Mouse (Mus musculus) adrenal gland, postnatal 4 days (tissue): ENCODE measurements around the gene Zfp618. TPM values are rescaled to one million over a fixed set of nuclear protein-coding genes. Genes with fewer than 3 reads are reported as not detected.

Source experiments
- DNase-seq, 2 experiments: peaks; one replicate each; pipeline ENCODE4 v3.0.0; 2021 to 2022; ENCODE audit warnings: low spot score in 2 of 2, mixed read lengths in 2 of 2
- total RNA-seq, 2 experiments: library from RNA; stranded (reverse); gene quantifications; 2 replicates each; pipeline ENCODE4 v1.2.3; 2021

Gene Zfp618
- total RNA-seq, 2 experiments from 2014 or later, result 18.7 to 22.7 TPM

GRCm38 (mm10) chr4:63027451-63027850 lies 62.1 kb downstream of the Zfp618 start:
- DNase-seq, result no peak

DNA sequence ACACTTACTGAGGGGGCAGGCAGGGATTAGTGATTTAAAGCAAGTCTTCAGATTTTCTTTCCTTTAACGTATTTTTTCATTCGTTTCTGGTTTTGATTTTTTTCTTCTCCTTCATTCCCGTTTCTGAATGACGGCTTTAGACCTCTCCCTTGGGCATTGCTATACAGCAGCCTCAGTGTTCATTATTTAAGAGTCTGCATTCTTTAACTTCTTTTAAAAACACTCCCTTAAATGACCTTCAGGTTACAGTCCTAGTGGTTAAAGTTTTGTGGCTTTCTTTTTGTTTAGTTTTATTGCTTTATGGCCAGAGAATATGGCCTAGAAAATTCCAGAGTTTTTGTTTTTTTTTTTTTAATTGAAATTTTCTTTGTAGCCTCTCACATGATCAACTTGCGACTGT lies 64.8 kb downstream of the Zfp618 start:
- no peak for DNase-seq

DNA sequence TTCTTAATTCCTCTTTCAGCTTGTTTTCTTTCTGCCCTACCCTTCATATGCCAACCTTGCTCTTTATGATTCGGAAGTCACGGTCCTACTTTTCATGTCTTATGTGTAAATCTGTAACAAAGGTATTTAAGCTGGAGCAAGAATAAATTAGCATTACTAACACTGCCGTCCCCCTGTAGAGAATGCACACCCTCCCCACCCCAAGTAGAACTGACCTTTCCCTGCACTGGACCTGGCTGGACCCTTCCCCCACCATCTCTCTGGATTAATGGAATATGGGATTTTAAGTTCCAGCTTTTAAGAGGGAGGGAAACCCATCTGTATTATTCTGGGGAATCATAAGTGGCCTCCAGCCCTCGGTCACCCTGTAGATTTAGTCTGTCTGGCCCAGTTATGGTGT lies 65.9 kb downstream of the Zfp618 start:
- DNase-seq, result no peak

DNA sequence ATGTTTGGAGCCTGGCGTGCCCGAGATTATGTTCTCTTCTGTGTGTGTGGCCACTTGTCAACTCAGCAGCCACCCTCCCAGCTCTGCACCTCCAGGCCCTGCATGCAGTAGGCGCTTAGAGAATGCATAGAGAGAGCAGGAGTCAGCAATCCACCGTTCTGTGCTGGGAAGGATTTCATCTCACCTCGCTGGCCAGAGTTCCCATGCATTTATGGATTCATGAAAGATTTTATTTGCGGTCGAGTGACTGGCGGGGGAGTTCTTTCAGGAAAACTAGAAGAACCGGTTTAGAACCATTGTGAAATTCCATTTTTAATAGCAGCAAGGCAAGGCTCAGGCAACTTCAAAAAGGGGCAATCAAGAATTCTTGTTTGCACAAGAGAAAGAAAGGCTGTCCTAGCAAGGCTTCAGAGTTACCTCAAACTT lies 67.2 kb downstream of the Zfp618 start:
- no peak for DNase-seq

GRCm38 (mm10) chr4:63033724-63034123 lies 68.4 kb downstream of the Zfp618 start:
- DNase-seq, result no peak

DNA sequence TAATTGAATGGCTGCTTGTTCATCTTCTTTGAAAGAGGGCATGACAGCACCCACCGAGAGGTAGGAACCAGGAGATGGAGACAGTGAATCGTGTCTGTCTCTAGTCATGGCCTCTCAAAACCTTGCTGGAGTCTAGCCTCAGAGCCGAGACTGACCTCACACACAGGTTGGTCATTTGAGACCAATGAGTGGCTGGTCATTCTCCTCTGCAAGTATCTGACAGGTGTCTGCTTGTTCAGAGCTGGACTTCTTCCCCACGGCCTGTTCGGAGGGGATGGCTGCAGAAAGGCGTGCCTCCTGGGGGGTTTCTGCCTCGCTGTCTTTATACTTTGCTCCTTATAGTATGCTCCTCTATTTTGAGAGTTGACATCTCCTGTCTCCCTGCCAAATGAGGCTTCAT lies 70.6 kb downstream of the Zfp618 start:
- no peak for DNase-seq

GRCm38 (mm10) chr4:63036790-63037189 lies 71.4 kb downstream of the Zfp618 start:
- no peak for DNase-seq

DNA sequence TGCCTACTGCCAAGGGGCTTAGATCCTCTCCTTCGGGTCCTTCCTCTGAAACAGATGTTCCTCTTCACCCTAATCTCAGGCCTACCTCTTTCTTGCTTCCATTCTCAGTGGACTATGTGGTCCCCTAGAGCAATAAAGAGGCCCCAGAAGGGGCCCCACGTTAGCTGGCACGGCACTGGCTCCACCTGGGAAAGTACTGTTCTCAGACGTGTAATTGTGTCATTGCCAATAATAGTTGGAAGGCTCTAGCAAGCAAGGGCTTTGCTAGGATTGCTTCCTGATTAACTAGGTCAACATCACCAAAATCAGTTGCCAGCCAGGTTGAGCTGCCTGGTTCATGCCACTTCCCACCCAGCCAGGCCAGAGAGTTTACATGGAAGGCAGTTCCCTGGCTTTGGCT lies 72.2 kb downstream of the Zfp618 start:
- no peak for DNase-seq

DNA sequence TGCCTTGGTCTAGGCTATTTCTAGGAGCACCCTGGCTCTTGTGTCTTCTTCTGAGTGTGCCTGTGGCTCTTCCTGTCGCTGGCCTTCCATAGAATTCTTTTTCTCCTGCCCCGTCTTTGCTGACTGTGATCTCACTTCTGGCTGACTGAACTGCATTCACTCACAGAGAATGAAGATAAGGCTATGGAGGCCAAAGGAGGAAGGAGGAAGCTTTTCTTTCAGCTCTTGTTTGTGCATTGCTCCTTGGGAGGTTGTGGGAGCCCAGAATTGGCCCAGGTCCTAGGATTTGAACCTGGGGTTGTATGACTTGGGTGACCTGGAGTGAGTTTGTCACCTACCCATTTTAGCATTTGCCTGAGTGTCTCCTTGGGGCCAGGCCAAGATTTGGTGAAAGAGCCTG lies 72.9 kb downstream of the Zfp618 start:
- no peak for DNase-seq

DNA sequence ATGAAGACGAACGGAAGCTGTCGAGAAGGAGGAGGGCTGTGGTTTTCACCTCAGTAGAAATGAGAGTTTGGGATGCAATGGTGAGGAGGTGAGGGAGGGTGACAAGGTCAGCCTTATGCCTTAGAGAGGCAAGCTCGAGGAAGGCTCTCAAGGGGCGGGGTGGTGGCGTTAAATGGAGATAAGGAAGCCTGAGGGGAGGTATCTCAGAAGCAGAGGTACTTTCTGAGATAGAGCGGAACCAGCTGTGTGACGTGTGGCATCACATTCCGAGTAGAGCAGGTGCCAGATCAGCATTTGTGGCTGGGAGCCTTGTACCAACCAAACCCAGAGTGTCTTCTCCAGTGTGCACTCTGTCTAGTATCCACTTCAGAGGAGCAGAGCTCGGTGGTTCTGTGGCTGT lies 73.6 kb downstream of the Zfp618 start:
- no peak for DNase-seq

GRCm38 (mm10) chr4:63048606-63049005 lies 83.2 kb downstream of the Zfp618 start:
- DNase-seq, result no peak

- no peak for DNase-seq
Measured at GRCm38 (mm10) chr4:63049596-63050318, 84.4 kb downstream of the Zfp618 start.

DNA sequence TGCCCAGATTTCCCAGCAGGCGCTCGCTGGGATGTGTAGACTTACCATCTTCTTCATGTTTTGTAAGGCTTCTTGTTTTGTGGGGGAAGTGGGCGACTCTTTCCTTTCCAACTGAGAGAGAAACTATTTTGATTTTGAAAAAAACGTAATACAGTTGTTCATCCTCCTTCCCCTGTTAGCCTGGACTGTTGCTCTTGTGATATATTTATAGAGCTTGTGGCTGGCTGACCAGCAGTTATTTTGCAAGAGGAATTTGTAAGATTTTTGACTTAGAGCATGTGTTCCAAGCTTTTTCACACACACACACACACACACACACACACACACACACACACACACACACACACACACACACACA lies 84.9 kb downstream of the Zfp618 start:
- no peak for DNase-seq

DNA sequence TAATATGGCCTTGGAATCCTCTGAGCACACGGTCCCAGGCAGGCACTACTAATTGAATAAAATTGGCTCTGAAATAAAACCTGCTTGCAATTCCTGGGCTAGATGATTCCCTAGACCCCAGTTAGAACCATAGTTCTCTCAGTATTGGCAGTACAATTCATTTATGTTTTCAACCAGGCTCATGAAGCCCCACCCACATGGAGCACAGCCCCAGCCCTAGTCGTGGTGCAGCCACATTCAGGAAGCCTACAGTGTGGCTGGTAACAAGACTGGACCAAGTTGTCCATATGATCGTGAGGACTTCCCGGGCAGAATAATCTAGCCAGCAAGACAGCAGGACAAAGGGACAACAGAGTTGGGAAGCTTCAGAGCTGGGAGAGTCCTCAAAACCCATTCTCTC lies 85.6 kb downstream of the Zfp618 start:
- DNase-seq, result no peak

GRCm38 (mm10) chr4:63051940-63052661 lies 86.7 kb downstream of the Zfp618 start:
- no peak for DNase-seq

DNA sequence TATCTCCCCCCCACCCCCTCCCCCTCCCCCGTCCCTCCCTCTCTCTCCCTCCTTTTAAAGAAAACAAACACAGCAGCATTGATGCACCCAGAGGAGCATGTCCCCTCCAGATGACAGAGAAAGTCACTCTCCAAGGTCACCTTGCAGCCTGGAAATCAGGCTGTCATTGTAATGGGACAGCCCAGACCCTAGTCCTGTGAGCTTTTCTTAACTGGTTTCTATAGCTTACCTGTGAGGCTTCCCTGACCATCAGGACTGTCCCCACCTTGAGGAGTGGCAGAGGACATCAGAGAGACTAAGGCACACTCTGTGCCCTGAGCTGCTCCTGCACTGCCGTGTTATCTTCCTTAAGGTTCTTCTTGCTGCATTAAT lies 87.3 kb downstream of the Zfp618 start:
- DNase-seq, result no peak

DNA sequence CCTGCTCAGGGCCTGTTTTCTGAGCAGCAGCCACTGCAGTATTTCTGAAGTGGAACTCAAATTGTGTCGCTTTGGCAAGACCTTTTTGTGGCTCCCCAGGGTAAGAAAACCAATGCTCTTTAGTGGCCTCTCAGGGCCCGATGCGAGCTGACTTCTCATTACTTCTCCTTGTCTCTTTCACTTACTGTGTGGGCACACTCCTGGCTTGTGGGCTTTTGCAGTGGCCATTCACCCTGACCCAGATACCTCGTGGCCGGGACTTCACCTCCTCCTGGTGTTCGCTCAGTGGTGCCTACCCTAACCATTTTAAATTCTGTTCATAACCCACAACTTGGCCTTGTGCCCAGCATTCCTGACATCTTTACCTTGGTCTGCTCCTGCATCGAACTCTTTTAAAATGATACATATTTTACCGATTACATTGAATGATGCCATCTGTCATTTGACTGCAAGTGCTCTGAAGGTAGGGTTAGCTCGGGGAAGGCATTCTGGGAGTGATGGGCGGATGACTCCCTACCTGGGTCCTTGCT lies 89.9 kb downstream of the Zfp618 start:
- no peak for DNase-seq

- no peak for DNase-seq
Measured at GRCm38 (mm10) chr4:63056641-63057415, 91.5 kb downstream of the Zfp618 start.

DNA sequence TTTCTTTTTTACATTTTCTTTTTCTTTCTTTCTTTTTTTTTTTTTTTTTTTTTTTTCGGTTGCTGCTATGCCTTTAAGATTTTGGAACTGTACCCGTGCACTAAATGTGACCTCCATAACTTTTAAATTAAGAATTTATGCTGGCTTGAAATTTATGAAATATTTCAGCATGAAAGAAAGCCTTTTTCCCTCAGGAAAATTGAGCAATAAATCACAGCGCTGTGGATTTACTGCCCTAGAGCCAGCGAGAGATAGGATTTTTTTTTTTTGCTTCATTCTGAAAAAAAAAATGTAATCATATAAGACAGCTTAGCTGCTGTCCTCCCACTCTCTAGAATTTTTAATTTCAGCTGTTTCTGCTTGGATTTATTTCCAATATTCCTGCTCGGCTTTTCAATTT lies 92.2 kb downstream of the Zfp618 start:
- DNase-seq, result no peak

DNA sequence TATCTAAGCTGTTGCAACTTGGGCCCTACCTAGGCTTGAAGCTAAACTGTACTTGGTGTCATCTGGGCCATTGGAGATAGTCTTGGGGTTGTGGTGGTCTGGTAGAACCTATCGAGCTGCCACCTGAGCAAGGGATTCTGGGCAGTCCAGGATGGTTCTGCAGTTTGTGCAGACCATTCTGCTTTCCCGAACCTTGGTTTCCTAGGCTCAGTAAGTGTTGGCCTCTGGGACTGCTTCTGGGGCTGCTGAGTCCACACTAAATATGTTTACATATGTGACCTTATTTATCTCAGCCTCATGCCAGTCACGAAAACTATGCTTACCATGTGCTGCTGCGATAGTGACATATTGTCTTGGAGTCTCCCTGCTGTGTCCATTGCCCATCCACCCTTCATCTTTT lies 93.3 kb downstream of the Zfp618 start:
- no peak for DNase-seq

DNA sequence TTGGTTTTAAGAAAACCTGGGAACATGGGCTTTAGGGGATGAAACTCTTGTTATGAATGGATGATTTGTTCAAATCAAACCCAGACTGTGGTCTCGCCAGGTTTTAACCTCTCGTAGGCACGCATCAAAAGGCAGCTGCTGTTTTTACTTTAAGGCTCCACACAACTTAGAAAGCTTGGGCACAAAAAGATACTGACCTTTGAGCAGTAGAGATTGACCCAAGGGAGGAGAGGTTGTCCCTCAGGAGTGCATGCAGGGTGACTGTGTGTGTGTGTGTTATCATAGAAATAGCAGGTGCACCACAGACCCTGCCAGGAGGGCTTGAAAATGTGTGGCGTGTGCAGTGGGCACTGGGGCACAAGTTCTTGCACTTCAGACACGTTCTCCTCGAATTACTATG lies 95.0 kb downstream of the Zfp618 start:
- no peak for DNase-seq

DNA sequence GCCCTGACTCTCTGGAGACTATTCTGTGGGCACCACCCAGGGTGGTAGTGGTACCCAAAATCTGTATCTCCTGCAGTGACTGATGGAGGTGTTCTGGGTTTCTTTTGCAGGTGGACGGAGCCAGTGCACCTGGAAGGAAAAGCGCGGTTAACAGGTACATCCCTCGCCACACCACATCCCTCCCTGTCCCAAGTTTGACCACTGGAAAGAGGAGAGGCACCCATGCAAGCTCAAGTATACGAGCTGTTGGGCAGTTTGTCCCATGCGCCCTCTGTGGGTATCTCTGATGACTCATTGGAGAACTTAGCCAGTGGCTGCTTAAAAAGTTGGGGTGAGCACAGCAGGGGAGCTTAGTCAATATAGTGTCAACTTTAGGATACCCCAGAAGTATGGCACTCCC lies 96.0 kb downstream of the Zfp618 start:
- no peak for DNase-seq
